Mouse (Mus musculus) lung, postnatal 10 days (tissue): ENCODE results near the gene Ahr.
A peak's percentile ranks its signal among the peaks of the same experiment; 100 is the strongest.

Experiments used
- DNase-seq: peaks from one replicate; pipeline ENCODE4 v3.0.0; 2021

Gene Ahr

DNA sequence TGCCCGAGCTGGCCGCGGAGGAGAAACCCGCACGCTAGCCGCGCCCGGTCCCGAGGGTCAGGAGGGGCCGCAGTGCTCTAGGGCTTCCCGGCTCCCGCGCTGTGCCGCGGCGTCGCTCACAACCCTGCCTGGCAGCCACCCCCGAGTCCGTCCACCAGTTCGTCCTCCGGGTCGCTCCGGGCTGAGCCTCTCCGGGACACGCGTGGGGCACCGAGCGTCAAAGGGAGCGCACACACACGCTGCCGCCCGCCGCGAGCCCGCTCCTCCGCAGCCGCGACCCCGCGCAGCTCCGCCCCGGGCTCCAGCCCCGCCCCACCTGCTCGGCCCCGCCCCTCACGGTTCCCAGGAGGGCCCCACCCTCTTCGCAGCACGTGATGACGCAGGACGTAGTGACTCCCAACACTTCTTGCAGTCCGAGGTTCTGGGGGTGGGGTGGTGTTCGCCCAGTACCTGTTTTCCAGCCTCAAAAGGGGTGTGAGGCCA, at the start of gene Ahr:
Ahr (minus strand) TSS at position 285 of the 483 bp plus-strand sequence.
- DNase-seq, result peak; percentile 91

DNA sequence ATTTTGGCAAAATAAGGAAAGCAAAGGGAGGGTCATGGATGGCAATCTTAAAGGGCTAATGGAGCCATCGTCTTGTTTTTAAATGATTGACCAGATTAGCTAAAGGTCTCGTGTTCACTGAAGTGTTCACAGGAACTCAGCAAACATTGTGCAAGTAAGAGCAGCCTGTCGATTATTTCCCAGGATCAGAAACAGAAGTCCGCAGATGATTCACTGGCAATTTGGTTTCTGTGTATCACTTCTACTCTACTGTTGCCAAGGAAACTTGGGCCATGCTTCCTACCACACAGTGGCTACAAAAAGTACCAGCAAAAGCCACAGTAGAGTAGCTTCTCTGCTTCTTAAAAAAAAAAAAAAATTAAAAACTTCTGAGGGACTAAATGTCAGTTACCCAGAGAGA, 44.0 kb upstream of the Ahr start:
- DNase-seq, result no peak

DNA sequence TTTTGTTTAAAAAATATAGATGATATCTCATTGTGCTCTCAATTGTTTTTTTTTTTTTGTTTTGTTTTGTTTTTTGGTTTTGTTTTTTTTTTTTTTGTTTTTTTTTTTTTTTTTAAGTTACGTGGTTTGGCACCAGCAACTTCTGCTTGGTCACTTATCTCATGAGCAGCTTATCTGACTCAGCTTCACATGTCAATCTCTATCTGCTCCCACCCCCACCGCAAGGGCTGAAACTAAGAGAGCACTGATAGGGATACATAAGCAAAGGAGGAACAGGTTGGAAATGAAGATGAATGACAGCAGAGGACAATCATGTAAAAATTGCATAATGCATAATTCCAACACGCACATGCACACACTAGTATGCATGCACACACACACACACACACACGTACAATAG, 41.3 kb upstream of the Ahr start:
- no peak for DNase-seq

DNA sequence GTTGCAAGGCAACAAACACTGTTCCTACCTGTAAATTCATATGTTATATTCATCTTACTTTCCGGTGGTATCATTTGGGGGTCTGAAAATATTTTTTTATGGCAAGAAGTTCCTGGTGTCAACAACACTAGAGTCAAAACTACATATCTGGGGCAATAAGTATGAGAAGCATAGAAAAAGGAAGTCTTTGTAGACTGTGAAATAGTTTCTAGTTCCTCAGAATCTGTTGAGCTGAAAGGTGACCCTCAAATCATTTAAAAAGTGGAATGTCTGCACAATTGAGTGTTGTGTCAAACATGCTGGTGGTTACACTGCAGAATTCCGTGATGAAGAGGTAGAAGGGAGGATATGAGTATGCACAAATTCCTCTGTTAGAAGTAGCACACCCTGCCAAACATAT, 38.9 kb upstream of the Ahr start:
- no peak for DNase-seq

DNA sequence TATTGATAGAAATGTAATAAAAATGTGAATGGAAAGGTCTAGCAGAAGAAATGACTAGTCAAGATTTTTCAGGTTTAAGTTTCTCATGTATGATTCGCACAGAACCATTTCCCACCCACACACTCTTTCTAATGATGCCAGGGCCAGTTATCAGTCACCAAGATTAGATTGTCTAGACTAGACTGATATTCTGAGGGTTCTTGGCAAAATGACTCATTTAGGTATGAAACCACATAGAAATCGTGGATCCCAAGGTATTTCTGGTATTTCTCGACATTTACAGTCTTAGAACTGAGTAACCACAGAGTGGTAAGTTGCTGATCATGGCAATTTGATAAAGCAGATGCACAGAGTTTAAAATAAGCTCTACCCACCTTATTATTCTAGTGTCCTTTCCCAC, 28.0 kb upstream of the Ahr start:
- DNase-seq, result no peak

DNA sequence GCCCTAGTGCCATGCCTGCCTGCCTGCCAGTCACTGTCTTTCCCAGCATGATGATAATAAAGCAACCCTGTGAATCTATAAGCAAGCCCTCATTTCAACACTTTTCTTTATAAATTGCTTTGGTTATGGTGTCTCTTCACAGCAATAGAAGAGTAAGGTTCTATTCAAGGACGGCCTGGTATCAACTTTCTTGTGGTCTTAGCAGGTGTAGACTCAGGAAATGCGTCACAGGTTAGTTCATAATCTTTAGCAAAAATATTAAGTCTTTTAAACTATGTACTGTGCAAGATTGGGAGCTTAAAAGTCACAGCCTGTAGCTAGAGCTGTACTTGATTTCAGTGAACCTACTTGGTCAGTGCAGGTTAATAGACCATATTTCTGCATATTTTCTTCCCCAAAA, 24.0 kb upstream of the Ahr start:
- DNase-seq, result no peak

DNA sequence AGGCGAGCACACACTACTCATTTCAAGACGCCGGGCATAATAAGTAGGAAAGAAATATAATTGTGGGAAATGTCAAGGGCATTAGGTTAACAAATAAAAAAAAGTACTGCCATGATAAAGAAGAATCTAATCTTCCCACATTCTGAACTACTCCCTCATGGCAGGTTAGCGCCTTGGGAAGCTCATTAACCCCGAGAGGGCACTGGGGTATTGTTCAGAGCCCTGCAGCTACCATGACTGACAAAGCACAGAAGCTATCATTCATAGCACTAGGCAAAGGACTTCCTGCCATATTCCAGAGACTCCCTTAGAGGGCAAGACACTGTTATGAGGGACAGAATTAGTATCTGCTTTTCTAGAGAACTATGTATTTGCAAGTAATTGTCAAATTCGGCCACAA, 21.1 kb upstream of the Ahr start:
- no peak for DNase-seq

DNA sequence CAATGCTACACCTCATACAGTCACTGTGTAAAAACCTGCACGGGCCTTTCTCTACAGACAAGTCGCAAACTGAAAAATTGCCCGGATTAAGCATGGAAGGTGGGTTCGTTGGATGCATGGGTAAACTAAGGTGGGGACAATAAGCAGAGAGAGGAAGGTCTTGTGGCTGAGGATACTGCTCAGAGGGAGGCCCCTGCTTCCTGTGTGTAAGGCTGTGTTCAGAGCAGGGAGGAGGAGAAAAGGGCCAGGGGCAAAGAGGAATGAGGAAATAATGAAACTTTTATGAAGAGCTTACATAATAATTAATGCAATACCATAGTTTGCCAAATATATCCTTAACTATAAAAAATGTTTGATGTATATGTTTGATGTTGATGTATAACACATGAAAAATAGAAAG, 19.5 kb upstream of the Ahr start:
- no peak for DNase-seq

DNA sequence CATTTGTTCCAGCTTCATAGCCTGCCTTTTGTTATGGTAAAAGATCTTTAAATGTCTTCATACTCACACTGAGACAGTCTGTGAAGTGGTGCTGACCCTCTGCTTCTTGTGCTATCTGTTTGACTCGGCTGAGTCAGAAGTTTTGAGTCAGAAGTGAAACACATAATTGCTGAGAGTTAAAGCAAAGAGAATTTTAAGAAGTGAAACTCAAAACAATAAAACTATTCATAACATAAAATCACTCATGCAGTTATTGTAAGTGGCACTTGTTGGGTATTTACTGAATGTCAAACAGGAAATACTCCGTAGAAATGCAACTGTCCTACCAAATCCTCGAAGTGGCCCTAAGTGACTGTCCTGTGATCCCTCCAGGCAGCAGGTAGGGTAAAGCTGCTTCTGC, 18.3 kb upstream of the Ahr start:
- no peak for DNase-seq

DNA sequence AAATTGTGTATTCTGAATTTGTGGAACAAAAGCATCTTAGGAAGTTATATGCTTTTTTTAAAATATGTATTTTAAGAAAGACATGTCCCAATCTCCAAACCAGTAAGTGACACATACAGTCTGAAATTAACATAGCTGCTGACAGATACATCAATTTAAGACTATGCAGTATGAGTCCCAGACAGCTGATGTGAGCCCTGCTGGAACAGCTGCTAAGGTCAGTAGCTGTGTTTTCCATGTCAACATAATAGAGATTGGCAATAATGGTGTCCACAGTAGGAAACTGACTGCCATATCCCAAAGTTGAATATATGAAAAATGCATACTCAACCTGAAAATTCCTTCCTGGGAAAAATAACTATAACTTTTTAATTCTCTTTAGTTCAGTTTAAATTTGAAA, 15.5 kb upstream of the Ahr start:
- no peak for DNase-seq

DNA sequence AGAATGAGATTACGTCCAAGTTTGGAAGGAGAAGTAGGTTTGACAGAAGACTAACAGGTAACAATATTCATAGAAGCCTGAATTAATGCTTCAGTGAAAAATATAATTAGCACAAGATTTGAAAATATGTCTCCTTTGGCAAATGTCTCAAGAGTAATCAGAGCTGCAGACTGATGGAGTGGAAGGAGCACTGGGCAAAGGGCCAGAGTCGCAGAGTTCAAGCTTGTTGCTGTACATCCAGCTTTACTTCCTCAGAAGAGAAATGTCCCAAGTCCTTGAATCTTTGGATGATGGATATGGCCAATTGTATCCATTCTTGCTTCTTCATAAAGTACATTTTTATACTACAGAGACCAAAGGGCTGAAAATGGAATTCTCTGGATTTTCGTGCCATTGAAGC, 8.0 kb upstream of the Ahr start:
- no peak for DNase-seq

DNA sequence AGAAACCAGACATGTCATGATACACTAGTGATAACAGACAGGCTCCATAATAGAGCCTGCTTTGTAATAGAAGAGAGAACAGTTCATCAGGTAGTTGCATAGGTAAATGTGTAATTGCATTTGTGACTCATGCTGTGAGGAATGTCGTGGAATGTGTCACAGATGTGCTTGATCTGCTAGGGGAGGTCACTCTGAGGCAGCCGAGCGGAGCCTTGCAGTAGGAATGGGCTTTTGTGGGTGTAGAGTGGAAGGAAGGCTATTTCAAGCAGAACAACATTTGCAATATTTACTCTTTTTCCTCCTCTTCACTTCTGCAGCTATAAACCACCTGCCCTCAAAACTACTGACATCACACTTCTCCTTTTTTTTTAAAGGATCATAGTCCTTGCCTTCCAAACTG, 4.0 kb upstream of the Ahr start:
- DNase-seq, result no peak

DNA sequence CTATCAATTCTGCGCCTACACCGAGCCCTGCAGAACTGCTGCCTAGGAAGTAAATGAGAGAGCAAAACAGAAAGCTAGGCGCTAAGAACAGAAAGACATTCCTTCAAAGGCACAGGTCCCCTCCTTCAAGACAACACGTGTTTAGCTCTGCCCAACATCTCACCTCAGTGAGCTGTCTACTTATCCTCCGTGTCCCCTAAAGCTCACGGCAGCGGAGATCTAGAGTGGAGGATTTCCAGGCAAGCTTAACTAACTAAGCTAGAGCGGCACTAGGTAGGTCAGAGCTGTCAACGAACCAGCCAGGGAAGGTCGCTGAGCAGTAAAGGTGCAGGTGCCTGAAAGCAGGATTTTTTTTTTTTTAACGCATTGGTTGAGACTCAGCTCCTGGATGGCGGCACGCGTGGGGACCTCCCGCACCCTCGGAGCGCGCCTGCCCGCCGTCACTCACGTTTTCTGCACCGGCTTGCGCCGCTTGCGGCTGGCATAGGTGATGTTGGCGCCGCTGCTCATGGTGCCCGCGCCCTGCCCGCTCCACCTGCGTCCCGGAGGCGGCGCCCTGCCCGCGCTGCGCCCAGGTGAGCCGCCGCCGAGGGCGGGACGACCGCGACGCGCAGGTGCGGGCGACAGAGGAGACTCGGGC, 604 bp downstream of the Ahr start:
- DNase-seq, result peak; percentile 43

DNA sequence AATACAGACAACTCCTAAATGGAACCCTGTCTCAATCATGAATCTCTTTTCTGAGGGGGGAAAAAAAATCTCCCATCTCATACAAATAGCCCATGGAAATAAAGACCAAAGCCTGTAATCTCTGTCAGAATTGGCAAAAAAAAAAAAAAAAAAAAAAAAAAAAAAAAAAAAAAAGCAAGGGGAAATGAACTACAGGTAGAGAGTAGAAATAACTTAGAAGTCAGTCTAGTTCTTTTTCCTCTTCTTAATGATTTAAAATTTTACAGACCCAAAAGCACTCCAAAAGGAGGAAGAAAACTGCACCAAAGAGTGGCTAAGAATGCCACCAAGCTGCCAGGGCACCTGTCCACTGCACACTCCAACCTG, 1.1 kb downstream of the Ahr start:
- no peak for DNase-seq

DNA sequence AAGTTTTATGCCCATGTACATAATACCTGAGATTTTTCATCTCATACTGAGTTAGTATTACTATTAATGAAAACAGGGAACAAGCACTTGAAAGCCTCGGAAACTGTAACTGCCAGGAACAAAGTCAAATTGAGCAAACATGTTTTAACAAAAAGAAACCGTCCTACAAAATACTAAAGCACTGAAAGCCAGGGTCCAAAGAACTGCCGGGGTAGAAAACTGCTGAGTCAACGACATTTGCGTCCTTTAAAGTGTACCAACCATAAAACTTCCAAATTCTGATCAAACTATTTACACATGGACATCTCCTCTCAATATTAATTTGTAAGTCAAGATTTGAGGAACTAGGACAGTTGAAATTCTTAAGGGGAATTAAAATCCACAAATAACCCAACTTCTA, 1.7 kb downstream of the Ahr start:
- DNase-seq, result no peak

DNA sequence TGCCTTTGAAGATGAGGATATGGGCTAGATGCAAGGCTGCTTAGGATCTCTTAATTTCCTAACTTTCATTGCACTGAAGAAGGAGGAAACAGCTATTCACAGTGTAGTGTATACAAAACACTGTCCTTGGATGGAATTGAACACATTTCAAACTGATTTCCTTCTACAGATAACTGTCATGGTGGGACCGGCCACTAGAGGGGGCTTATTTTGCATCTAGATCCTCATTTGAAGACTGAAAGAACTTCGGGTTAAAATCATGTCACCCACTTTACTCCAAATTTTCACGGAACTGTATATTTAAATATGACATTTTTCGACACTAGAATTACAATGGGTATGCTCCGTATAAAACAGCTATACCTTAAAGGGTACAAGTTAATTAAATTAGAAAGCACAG, 2.7 kb downstream of the Ahr start:
- DNase-seq, result peak; percentile 85

DNA sequence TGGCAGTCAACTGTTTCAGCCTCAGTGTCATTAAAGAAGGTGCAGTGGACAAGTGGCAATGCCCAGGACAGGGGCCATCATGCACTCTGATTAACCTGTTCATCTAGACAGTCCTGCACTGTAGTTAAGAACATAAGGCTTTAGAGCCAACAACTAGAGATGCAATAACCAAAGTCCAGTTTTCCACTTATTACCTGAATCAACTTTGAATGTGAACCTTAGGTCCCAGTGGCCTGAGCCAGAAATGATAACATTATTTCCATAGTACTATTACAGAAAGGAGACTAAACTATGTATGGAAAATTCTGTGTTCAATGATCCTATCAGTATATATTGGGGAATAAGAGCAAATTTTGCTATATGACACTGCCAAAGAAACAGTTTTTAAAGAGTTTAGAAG, 4.3 kb downstream of the Ahr start:
- DNase-seq, result no peak

DNA sequence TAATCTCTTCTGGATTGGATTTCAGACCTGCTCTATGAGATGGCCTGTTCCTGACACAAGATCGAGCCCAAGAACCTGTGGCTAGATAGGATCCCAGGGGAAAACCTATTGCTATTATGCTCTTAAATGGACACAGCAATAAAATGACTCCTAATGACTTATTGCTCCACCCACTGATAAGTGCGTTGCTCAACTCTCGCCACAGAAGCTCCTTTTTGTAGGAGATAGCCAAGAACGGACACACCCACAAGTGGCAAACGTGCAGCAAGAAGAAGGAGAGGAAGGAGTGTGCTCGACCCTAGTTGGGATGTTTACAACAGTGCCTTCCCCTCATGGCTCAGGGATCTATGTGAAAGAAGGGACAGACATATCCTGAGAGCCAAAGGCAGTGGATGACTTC, 7.4 kb downstream of the Ahr start:
- DNase-seq, result peak; percentile 57

DNA sequence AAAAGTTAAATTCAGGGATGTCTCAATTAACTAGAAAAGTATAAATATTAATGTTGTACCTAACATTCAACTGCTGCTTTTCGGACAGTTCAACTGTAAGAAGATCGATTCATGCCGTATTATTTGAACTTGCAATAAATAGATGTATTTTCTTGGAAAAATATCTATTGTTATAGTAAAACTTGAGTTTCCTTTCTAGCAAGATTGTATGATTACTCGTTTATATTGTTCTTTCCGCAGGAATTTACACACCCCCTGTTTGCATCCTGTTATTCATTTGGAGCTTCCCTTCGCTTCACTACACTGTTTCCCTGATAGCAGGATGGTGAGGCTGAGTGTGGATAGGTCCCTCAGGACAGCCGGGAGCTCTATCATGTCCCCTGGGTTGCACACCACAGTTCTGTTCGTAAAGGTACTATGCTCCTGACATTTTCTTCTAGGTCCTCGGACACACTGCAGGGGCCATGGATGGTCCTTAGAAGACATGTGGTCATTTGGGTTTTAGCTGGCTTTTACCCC, 12.2 kb downstream of the Ahr start:
- peak; percentile 50 for DNase-seq

DNA sequence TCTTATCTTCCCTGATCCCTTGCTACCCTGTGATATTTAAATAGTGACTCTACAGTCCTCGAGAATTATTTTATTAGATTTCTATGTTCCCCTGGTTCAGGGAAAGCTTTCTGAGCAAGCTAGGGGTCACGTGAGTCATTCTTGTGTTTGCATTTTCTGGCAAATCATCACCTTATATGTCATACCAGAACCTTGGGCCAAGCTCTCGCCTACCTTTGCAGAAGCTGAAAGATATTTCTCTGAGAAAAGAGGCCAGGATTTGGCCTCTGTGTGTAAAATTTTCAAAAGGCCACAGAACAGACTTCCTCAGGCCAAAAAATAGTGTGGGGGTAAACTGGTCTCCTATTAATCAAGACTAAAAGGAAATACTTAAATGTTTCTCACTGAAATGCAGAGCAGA, 19.2 kb downstream of the Ahr start:
- no peak for DNase-seq

DNA sequence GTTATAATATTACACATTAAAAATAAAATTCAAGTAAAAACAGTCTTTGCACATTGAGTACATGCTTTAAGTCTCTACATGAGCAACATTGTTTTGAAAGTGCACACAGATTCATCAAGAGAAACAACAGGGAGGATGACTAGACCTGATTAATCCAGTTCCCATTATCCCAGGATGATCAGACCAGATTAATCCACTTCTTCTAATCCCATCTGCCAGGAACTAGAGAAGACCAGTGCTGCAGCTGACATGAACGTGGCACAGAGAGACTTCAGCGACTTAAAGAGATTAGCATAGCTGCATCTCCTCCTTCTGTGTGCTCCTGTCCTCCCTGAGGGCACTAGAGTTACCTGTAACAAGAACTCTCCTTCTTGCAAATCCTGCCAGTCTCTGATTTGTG, 20.2 kb downstream of the Ahr start:
- DNase-seq, result no peak

DNA sequence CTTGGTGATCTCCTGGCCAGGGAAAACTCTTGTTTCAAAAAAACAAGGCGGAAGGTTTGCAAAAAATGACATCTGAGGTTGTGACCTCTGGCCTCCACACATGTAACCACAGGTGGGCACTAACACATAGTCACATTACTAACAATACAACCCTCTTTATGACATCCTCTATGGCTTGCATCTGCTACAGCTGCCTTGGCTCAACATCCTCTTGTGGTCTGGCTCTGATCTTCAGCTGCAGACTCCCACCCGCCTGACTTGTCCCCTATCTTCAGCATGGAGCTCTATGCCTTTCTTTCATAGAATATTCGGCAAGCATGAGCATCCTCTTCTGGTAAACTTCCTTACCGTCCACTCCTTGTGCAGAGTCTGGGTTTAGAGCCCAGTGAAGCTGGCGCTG, 24.1 kb downstream of the Ahr start:
- no peak for DNase-seq

DNA sequence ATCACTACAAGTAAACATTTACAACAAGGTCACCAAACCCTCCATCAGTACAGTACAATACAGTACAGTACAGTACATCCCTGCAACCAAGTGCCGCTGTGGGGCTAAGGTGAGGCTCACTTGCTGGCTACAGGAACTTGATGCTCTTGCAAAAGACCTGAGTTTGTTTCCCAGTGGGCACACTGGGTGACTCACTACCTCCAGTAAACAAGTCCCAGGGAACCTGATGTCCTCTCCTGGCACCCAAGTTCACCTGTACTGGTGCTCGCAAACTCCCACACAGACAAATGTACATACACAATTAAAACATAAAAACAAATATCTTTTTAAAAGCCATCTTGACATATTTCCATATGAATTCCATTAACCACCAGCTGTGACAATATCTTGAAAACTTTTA, 28.5 kb downstream of the Ahr start:
- DNase-seq, result no peak

DNA sequence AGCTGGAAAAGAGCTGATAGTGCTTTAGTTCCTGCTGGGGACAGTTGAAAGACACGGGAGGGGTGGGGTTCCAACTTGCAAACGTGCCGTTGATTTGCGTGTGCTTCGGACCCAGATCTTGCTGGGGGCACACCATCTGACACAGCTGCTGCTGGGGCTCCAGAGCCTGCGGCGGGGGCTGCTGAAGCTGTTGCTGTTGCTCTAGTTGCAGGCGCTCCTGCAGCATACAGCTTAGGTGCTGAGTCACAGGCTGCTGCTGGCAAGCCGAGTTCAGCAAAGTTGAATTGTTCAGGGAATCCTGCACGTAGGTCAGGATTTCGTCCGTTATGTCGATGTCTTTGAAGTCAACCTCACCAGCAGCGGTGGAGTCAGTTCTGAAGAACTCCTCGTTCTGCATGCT, 30.8 kb downstream of the Ahr start:
- no peak for DNase-seq

DNA sequence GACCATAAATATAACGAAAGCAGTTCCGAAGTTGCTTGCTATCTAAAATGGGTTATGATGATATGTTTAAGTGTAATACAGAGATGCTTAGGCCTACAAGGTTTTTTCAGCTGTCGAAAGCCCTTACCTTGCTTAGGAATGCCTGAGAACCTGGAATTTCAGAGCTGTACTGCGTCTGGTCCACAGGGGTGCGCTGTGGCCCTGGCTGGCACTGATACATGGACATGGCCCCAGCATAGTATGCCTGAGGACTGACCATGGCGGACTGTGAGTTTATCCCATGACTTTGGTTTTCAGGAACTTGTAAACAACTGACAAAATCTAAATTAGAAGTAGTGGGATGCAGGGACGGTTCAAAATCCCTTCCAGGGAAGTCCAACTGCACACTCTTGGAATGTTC, 31.3 kb downstream of the Ahr start:
- peak; percentile 18 for DNase-seq

DNA sequence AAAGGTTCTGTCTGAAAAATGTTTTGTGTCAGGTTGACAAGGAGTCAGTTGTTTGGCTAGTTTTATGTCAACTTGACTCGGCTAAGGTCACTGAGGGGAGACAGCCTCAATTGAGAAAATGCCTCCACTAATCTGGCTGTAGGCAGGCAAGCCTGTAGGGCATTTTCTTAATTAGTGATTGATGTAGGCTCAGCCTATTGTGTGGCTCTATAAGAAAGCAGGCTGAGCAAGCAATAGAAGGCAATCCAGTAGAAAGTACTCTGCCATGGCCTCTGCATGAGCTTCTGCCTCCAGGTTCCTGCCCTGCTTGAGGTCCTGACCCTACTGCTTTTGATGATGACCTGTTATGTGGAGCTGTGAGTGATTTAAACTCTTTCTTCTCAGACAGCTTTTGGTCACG, 33.4 kb downstream of the Ahr start:
- DNase-seq, result no peak
